8 mouse cellular contexts compared by ENCODE assay signal in genomic region chr9:119981183-119982179, GRCm38 (mm10). TPM values are rescaled to one million over a fixed set of nuclear protein-coding genes. Genes with fewer than 3 reads are reported as not detected.
A peak's percentile ranks its signal among the peaks of the same experiment; 100 is the strongest.
DNase-seq lines count a peak whose midpoint lies in the region; ATAC-seq and TF ChIP-seq lines count a peak whose summit lies in the region.

No protein-coding gene starts in this region.

- peak overlapping the region; percentile 88 for H3K4me2 ChIP-seq in hindbrain, embryonic 15.5 days
- peak overlapping the region; percentile 98 for H3K4me2 ChIP-seq in limb, embryonic 14.5 days (replicated peaks; ENCODE audit: low read depth, low read length, severe bottlenecking)
- H3K4me2 ChIP-seq in midbrain, embryonic 13.5 days (replicated peaks) = peak overlapping the region; percentile 87

- H3K4me1 ChIP-seq in hindbrain, embryonic 15.5 days (replicated peaks) = peaks cover 61% of the 10 kb centered on the region
- peaks cover 58% of the 10 kb centered on the region for H3K4me1 ChIP-seq in limb, embryonic 14.5 days (ENCODE audit: control insufficient read depth, insufficient read depth, low read length)
- H3K4me1 ChIP-seq in midbrain, embryonic 13.5 days (replicated peaks) = peaks cover 53% of the 10 kb centered on the region

- H3K4me3 ChIP-seq in gastrocnemius, adult 2 months = peak overlapping the region; percentile 98
- H3K4me3 ChIP-seq in hindbrain, embryonic 15.5 days = peak overlapping the region; percentile 17
- peak overlapping the region; percentile 72 for H3K4me3 ChIP-seq in limb, embryonic 14.5 days (replicated peaks; ENCODE audit: low read length)
- H3K4me3 ChIP-seq in midbrain, embryonic 13.5 days (replicated peaks) = peak overlapping the region; percentile 22

- WGBS in hindbrain, embryonic 15.5 days = 4% methylated on average over 16 of the region's 16 CpGs
- 2% methylated on average over 16 of the region's 16 CpGs for WGBS in limb, embryonic 14.5 days
- 2% methylated on average over 16 of the region's 16 CpGs for WGBS in midbrain, embryonic 13.5 days

- peak; percentile 60 for DNase-seq in layer of hippocampus, adult 9-11 months
- no peak for DNase-seq in layer of hippocampus, adult 8-10 months (ENCODE audit: low spot score in 2 of 2)
- peak; percentile 62 for DNase-seq in cerebellum, adult 9-10 months
- peak; percentile 76 for DNase-seq in gastrocnemius, adult 2 months
- peak; percentile 73 for DNase-seq in limb, embryonic 14.5 days (ENCODE audit: low spot score)
- DNase-seq in spleen, postnatal 4 days (ENCODE audit: low spot score in 2 of 2) = peak; percentile 66 to 82

- TF ChIP-seq CTCF in gastrocnemius, adult 2 months (IDR thresholded peaks at IDR 0.05) = no peak

- no peaks in the 10 kb centered on the region for H3K9me3 ChIP-seq in hindbrain, embryonic 15.5 days
- H3K9me3 ChIP-seq in limb, embryonic 14.5 days (ENCODE audit: control insufficient read depth, low read length) = no peaks in the 10 kb centered on the region
- no peaks in the 10 kb centered on the region for H3K9me3 ChIP-seq in midbrain, embryonic 13.5 days

- no peaks in the 10 kb centered on the region for H3K36me3 ChIP-seq in hindbrain, embryonic 15.5 days
- no peaks in the 10 kb centered on the region for H3K36me3 ChIP-seq in limb, embryonic 14.5 days (ENCODE audit: control insufficient read depth, insufficient read depth, low read length)
- H3K36me3 ChIP-seq in midbrain, embryonic 13.5 days = no peaks in the 10 kb centered on the region

- H3K27me3 ChIP-seq in hindbrain, embryonic 15.5 days = peaks cover 12% of the 10 kb centered on the region; the same call in 1 of the 2 replicates
- H3K27me3 ChIP-seq in limb, embryonic 14.5 days (ENCODE audit: control insufficient read depth, insufficient read depth, low read length) = no peaks in the 10 kb centered on the region
- H3K27me3 ChIP-seq in midbrain, embryonic 13.5 days = peaks cover 46% of the 10 kb centered on the region

- peak; percentile 14; the same call in 1 of the 2 replicates for ATAC-seq in hindbrain, embryonic 15.5 days (ENCODE audit: low FRiP score, low read depth)
- 0 out of 2 replicates have a peak, but pooled peaks have one; percentile 16 for ATAC-seq in limb, embryonic 14.5 days (ENCODE audit: low FRiP score, low read depth)
- ATAC-seq in midbrain, embryonic 13.5 days = peak; percentile 46; the same call in 1 of the 2 replicates

- no peak for TF ChIP-seq POLR2A in limb, embryonic 14.5 days (IDR thresholded peaks at IDR 0.05; ENCODE audit: borderline replicate concordance, extremely low read depth, insufficient read depth, insufficient read length)

- intact Hi-C loops in gastrocnemius, adult 2 months (cut with DNase I) = loop anchor here (2.0 kb wide), 1 partner anchor 29 kb away; no protein-coding TSS in a partner anchor

- H3K27ac ChIP-seq in gastrocnemius, adult 2 months = peak overlapping the region; percentile 96
- H3K27ac ChIP-seq in hindbrain, embryonic 15.5 days (replicated peaks) = peak overlapping the region; percentile 78
- peak overlapping the region; percentile 77 for H3K27ac ChIP-seq in limb, embryonic 14.5 days (replicated peaks; ENCODE audit: low read depth, low read length)
- H3K27ac ChIP-seq in midbrain, embryonic 13.5 days = peak overlapping the region; percentile 62

- H3K9ac ChIP-seq in hindbrain, embryonic 15.5 days = peak overlapping the region; percentile 15; the same call in 1 of the 2 replicates
- peak overlapping the region; percentile 38 for H3K9ac ChIP-seq in limb, embryonic 14.5 days (ENCODE audit: low read depth, low read length, severe bottlenecking)
- 0 out of 2 replicates have a peak overlapping the region, but pooled peaks have one; percentile 28 for H3K9ac ChIP-seq in midbrain, embryonic 13.5 days (replicated peaks)

RNA-seq across cellular contexts. Expression of gene Csrnp1, which starts 3.0 kb away (rescaled TPM):
- total RNA-seq in layer of hippocampus, adult 8-10 months (2022) = 10 to 100 TPM; 12.1 to 24.1 (median 14.6) TPM
- 10 to 100 TPM in 1 of 2 experiments, 1 to 10 TPM in 1; 5.9 to 12.0 TPM for total RNA-seq in gastrocnemius, adult 2 months (2021)
- 1.6 and 1.7 TPM in 2 replicates for polyA plus RNA-seq in hindbrain, embryonic 15.5 days (2015; fragmentation: Nextera tagmentation; extraction: Ambion mirVana)
- 12.8 and 28.4 TPM in 2 replicates for polyA plus RNA-seq in limb, embryonic 14.5 days (2012; rRNA removed)
- polyA plus RNA-seq in limb, embryonic 14.5 days (2014; fragmentation: Nextera tagmentation; extraction: Ambion mirVana) = 2.1 and 2.8 TPM in 2 replicates
- 1.1 and 1.3 TPM in 2 replicates for polyA plus RNA-seq in midbrain, embryonic 13.5 days (2015; fragmentation: Nextera tagmentation; extraction: Ambion mirVana)

RNA-seq across cellular contexts. Expression of gene Xirp1, which starts 41.9 kb away (rescaled TPM):
- under 1 TPM; 0.06 to 0.25 (median 0.10) TPM for total RNA-seq in layer of hippocampus, adult 8-10 months (2022)
- 100 to 1,000 TPM in 1 of 2 experiments, 10 to 100 TPM in 1; 70.1 to 116 TPM for total RNA-seq in gastrocnemius, adult 2 months (2021)
- polyA plus RNA-seq in hindbrain, embryonic 15.5 days (2015; fragmentation: Nextera tagmentation; extraction: Ambion mirVana) = not detected in 2 replicates
- polyA plus RNA-seq in limb, embryonic 14.5 days (2012; rRNA removed) = 1.4 TPM in 2 replicates
- polyA plus RNA-seq in limb, embryonic 14.5 days (2014; fragmentation: Nextera tagmentation; extraction: Ambion mirVana) = 1.4 and 2.2 TPM in 2 replicates
- polyA plus RNA-seq in midbrain, embryonic 13.5 days (2015; fragmentation: Nextera tagmentation; extraction: Ambion mirVana) = 0.03 TPM in 1 of 2 replicates, not detected in the other

RNA-seq across cellular contexts. Expression of gene Ttc21a, which starts 44.1 kb away (rescaled TPM):
- 1 to 10 TPM; 1.2 to 2.8 (median 1.4) TPM for total RNA-seq in layer of hippocampus, adult 8-10 months (2022)
- not detected for total RNA-seq in gastrocnemius, adult 2 months (2021)
- 1.2 and 1.5 TPM in 2 replicates for polyA plus RNA-seq in hindbrain, embryonic 15.5 days (2015; fragmentation: Nextera tagmentation; extraction: Ambion mirVana)
- polyA plus RNA-seq in limb, embryonic 14.5 days (2012; rRNA removed) = 0.34 and 0.35 TPM in 2 replicates
- polyA plus RNA-seq in limb, embryonic 14.5 days (2014; fragmentation: Nextera tagmentation; extraction: Ambion mirVana) = 0.10 and 0.21 TPM in 2 replicates
- polyA plus RNA-seq in midbrain, embryonic 13.5 days (2015; fragmentation: Nextera tagmentation; extraction: Ambion mirVana) = 0.28 and 0.44 TPM in 2 replicates

RNA-seq across cellular contexts. Expression of gene Gorasp1, which starts 44.1 kb away (rescaled TPM):
- 10 to 100 TPM; 30.5 to 35.7 (median 34.1) TPM for total RNA-seq in layer of hippocampus, adult 8-10 months (2022)
- 10 to 100 TPM; 20.5 to 21.4 TPM for total RNA-seq in gastrocnemius, adult 2 months (2021)
- polyA plus RNA-seq in hindbrain, embryonic 15.5 days (2015; fragmentation: Nextera tagmentation; extraction: Ambion mirVana) = 25.8 and 28.9 TPM in 2 replicates
- polyA plus RNA-seq in limb, embryonic 14.5 days (2012; rRNA removed) = 28.1 and 31.5 TPM in 2 replicates
- polyA plus RNA-seq in limb, embryonic 14.5 days (2014; fragmentation: Nextera tagmentation; extraction: Ambion mirVana) = 30.2 and 32.4 TPM in 2 replicates
- polyA plus RNA-seq in midbrain, embryonic 13.5 days (2015; fragmentation: Nextera tagmentation; extraction: Ambion mirVana) = 22.9 and 23.1 TPM in 2 replicates

Comparison
In these comparisons a context has a peak if more than half of its experiments do, and no peak if none do; other contexts are left out.
1. DNase-seq: peak in layer of hippocampus, adult 9-11 months (single experiment), cerebellum, adult 9-10 months (single experiment), gastrocnemius, adult 2 months (single experiment), limb, embryonic 14.5 days (single experiment) and spleen, postnatal 4 days (2 of 2); none in layer of hippocampus, adult 8-10 months (0 of 2).
2. H3K4me3 ChIP-seq: peak in every context shown above with its lines; median percentile 98 in gastrocnemius, adult 2 months; 72 in limb, embryonic 14.5 days; 22 in midbrain, embryonic 13.5 days; 17 in hindbrain, embryonic 15.5 days.
3. Peak in every context shown above with its lines, with median percentiles within 50 percentile points of each other: H3K27ac ChIP-seq, ATAC-seq, H3K4me2 ChIP-seq and H3K9ac ChIP-seq.